Mouse (Mus musculus) heart, adult 2 months (tissue): ENCODE results near the gene Gtf2h1.

Source experiments
- CTCF ChIP-seq: fragments of 200-600 bp; IDR thresholded peaks from 2 replicates; pipeline ENCODE4 v1.8.1; 2022; ENCODE audit warnings: antibody characterized with exemption, mild to moderate bottlenecking, moderate library complexity
- EP300 ChIP-seq: fragments of 200-500 bp; IDR thresholded peaks from 2 replicates; pipeline ENCODE4 v1.6.1; 2011; ENCODE audit warnings: low read depth, low read length, control low read depth; ENCODE audit not compliant: insufficient read depth
- POLR2A ChIP-seq: fragments of 200-500 bp; IDR thresholded peaks from 2 replicates; pipeline ENCODE4 v1.6.1; 2011; ENCODE audit warnings: mild to moderate bottlenecking, low read depth, low read length, control low read depth; ENCODE audit not compliant: insufficient read depth

GRCm38 (mm10) chr7:46849287-46849686 is 53.4 kb downstream of the Gtf2h1 start:
- TF ChIP-seq POLR2A (no peak), CTCF (no peak), EP300 (no peak)
